Mouse (Mus musculus): ENCODE measurements around the gene Zmynd8.
"Not testable (repeated sequence)": the region's sequence is repeated elsewhere in the genome, so short reads cannot be mapped to it uniquely, and the experiment has no call there.

The Zmynd8 gene

DNA sequence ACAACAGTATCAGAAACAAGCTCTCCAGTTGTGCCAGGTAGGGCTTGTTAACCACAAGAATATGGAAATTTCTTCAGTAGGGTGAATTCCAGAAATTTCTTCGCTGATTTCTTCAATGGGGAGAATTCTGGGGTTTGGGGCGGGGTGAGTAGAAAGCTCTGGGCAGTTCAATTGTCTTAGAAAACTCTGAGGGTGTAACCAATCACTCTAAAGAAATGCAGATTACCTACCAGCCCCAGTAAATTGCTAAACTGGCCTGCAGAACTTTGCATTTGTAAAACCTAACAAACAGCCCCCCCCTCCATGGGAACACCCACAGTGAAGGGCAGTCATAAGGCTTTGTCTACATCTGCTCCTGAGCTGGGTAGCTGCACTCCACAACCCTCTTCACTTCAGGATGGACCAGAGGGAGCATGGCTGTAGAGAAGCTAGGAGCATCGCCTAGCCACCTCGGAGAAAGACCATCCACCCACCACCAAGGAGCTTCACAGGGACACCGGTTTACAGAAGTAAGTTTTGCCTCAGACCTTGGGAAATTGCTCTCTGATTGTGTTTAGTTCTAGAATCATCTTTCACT lies 88.8 kb downstream of the Zmynd8 start:
- in situ Hi-C loops (cut with MboI, MseI) = no loop called here

- in situ Hi-C loops (cut with MboI, MseI) = no loop called here
Observed at GRCm38 (mm10) chr2:165809091-165809490, 89.7 kb downstream of the Zmynd8 start.

DNA sequence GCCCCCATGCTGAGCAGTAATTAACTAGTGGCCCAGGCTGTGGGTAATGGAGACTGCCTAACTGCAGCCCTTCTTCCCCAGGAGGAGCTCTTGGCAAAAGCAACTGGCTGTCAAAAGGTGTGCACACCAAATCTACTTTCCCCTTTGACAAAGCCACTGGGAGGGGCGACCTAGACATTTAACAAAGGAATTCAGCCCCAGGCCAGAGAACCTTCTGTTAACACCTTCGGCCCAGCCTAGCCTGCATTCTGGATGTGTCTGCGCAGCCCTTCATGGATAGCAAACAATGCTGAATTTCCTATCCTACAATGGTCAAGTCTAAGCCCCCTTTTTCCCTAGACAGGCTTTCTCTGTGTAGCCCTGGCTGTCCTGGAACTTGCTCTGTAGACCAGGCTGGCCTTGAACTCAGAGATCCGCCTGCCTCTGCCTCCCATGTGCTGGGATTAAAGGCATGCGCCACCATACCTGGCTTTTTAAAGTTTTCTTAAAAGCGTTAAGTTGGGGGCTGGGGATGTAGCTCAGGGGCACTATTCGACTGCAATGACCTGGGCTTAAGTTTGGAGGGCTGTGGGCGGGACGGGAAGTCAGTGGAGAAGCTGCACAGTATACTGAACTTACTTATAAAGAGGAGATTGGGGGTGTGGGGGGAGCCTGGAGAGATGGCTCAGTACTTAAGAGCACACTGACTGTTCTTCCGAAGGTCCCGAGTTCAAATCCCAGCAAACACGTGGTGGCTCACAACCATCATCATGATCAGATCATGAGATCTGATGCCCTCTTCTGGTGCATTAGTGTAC lies 90.4 kb downstream of the Zmynd8 start:
- in situ Hi-C loops (cut with MboI, MseI) = no loop called here

DNA sequence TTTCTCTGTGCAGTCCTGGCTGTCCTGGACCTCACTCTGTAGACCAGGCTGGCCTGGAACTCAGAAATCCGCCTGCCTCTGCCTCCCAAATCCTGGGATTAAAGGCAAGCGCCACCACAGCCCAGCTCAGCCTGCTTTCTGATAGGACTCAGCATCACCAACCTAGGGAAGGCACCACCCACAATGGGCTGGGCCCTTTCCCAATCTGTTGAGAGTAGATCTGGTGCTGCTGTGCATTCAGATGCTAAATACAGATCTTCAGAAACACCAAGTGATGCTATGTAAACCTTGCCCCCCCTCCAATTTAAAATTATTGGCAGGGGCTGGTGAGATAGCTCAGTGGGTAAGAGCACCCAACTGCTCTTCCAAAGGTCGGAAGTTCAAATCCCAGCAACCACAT lies 98.6 kb downstream of the Zmynd8 start:
- in situ Hi-C loops (cut with MboI, MseI) = not testable (repeated sequence)

- in situ Hi-C loops (cut with MboI, MseI) = no loop called here
Observed at GRCm38 (mm10) chr2:165797876-165798275, 100.9 kb downstream of the Zmynd8 start.

GRCm38 (mm10) chr2:165793283-165793638 lies 105.6 kb downstream of the Zmynd8 start:
- in situ Hi-C loops (cut with MboI, MseI) = no loop called here

- in situ Hi-C loops (cut with MboI, MseI) = no loop called here
Observed at GRCm38 (mm10) chr2:165792431-165793282, 106.2 kb downstream of the Zmynd8 start.

- in situ Hi-C loops (cut with MboI, MseI) = no loop called here
Observed at GRCm38 (mm10) chr2:165791657-165792056, 107.2 kb downstream of the Zmynd8 start.

GRCm38 (mm10) chr2:165791026-165791425 lies 107.8 kb downstream of the Zmynd8 start:
- in situ Hi-C loops (cut with MboI, MseI) = no loop called here

DNA sequence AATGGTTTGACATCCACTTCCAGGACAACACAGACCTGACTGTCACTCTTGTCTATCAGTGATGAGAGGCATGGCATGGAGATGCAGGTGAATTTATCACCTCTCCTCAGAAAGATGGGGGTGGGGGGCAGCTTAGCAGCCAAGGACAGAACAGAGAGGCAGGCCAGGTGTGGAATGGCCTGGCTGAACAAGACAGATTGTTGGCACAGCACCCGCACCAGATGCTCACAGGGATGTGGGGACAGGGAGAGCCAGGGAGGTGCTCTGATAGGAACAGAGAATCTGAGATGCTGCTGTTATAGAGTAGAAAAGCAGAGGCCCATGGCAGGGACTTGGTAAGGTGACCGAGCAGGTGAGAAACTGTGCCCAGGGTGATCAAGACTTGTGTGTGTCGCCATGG lies 109.1 kb downstream of the Zmynd8 start:
- in situ Hi-C loops (cut with MboI, MseI) = loop anchor here (5.0 kb wide), 1 partner anchor 123 kb away; no protein-coding TSS in a partner anchor

GRCm38 (mm10) chr2:165788796-165789195 lies 110.0 kb downstream of the Zmynd8 start:
- in situ Hi-C loops (cut with MboI, MseI) = loop anchor here (5.0 kb wide), 1 partner anchor 124 kb away; no protein-coding TSS in a partner anchor

DNA sequence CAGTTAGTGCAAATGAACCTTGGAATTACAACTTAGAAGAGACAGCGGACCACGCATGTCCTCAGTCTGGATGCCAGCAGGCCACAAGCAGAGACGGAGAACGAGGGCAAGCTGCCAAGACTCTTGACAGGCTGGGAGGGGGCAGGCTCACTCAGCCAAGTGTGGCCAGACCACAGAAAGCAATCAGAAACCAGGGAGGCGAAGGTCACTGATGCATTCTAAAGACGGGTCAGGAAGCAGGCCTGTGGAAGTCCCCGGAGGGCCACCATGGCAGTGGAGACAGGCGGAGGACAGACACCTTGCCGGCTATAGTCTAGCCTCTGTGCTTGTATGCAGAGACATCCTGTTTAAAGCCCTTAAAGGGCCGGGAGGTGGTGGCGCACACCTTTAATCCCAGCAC lies 110.8 kb downstream of the Zmynd8 start:
- in situ Hi-C loops (cut with MboI, MseI) = loop anchor here (5.0 kb wide), 1 partner anchor 124 kb away; no protein-coding TSS in a partner anchor

- in situ Hi-C loops (cut with MboI, MseI) = loop anchor here (5.0 kb wide), 1 partner anchor 126 kb away; no protein-coding TSS in a partner anchor
Observed at GRCm38 (mm10) chr2:165786467-165786866, 112.3 kb downstream of the Zmynd8 start.

DNA sequence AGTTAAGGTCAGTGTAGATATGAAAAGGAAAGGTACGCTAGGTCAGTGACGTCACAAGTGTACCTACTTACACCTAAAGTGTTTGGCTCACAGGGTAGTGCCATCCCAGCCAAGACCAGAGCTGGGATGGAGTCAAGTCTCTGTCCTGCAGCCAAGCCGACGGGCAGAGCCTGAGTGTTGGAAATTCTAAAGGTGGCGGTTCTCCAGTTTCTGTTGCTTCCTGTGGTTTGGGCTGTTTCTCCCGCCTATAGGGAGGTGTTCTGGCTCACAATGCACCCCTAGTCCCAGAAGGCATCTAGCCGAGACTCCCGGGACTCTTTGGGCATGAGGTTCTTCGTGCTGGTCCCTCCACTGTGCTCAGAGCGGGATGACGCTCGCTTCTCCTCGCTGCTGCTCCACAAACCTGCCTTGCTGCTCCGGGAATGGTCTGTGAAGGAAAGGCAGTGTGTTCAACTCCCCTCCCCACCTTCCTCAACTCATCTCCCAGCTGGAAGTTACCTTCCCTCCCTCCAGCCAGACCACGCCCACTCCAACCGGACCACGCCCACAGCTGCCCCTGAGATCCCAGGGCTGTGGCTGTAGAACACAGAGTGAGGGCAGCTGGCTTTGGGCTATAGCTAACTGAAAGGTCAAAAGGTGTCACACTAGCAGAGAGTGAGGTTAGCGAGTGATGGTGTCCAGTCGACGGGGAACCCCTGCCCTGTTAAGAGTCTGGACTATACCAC lies 113.3 kb downstream of the Zmynd8 start:
- in situ Hi-C loops (cut with MboI, MseI) = loop anchor here (5.0 kb wide), 1 partner anchor 127 kb away; no protein-coding TSS in a partner anchor

DNA sequence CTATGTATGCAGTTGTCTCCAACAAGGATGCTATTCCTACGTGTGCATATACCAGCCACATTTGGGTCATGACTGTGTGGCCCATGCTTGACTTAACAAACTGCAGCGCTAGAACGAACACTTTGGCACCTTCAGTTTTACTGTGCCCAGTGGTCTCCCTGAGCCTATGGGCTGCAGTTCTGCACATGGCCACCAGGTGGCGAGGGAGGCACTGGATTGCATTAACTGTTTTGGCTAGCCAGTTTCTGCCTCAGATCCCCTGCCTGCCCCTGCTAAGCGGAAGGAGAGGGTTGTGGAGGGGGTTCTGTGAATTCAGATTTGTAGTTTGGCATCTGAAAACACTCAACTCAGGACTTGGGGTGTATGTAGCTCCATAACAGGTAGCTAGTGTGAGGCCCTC lies 116.5 kb downstream of the Zmynd8 start:
- in situ Hi-C loops (cut with MboI, MseI) = no loop called here

DNA sequence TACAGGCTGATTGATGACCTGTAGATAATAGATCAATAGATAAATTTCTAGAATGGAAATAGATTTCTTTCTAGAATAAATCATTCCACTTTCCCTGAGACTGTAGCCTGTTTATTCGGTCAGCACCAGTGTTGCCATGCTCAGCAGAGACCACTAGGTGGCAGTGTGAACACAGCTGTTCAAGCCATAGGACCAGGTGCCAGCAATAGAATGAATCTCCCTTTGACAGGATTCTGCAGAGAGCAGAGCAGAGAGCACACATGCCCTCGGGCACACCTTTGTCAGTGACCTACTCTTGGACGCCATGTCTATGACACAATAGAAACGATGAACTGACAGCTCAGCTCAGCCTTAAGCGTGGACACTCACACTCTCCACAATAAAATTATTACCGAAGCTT lies 119.9 kb downstream of the Zmynd8 start:
- in situ Hi-C loops (cut with MboI, MseI) = no loop called here

- in situ Hi-C loops (cut with MboI, MseI) = no loop called here
Observed at GRCm38 (mm10) chr2:165769375-165769948, 129.4 kb downstream of the Zmynd8 start.

- in situ Hi-C loops (cut with MboI, MseI) = no loop called here
Observed at GRCm38 (mm10) chr2:165768805-165769358, 129.9 kb downstream of the Zmynd8 start.

- in situ Hi-C loops (cut with MboI, MseI) = no loop called here
Observed at GRCm38 (mm10) chr2:165759421-165759985, 139.3 kb downstream of the Zmynd8 start.

DNA sequence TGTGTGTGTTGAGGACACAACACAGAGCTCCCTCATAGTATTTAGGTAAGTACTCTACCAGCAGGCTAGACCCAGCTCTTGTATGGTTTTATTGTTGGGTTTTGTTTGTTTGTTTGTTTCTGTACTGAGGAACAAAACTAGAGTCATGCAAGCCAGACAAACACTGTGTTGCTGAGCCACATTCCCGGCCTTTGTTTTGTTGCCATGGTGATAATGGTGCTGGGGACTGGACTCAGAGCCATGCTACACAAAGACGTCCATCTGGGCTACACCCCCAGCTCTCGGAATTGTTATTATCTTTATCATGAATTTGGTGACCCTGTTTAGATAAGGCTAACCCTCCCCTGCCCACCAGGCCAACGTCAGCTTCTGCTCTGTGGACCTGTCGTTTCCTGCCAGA lies 140.3 kb downstream of the Zmynd8 start:
- in situ Hi-C loops (cut with MboI, MseI) = no loop called here
